Mouse (Mus musculus) G1E (cell line): ENCODE data around the gene Ctc1. TPM values are rescaled to one million over a fixed set of nuclear protein-coding genes. Genes with fewer than 3 reads are reported as not detected.

Source experiments
- ATAC-seq: 2 replicates; pipeline ENCODE4 v1.8.0; 2016; ENCODE audit warnings: mild to moderate bottlenecking; ENCODE audit not compliant: insufficient number of reproducible peaks, poor library complexity, low FRiP score, severe bottlenecking; ENCODE audit errors: extremely low read depth
- DNase-seq: peaks from one replicate; pipeline ENCODE4 v3.0.0; 2012; ENCODE audit warnings: low spot score
- H3K27me3 ChIP-seq: 2 replicates; pipeline ENCODE4 v1.6.1; 2012; ENCODE audit warnings: mild to moderate bottlenecking, low read length, inconsistent platforms; ENCODE audit not compliant: insufficient read depth
- H3K36me3 ChIP-seq: replicated peaks from 2 replicates; pipeline ENCODE3; 2012; ENCODE audit warnings: mild to moderate bottlenecking, inconsistent platforms
- H3K4me1 ChIP-seq: 2 replicates; pipeline ENCODE4 v1.6.1; 2012; ENCODE audit warnings: low read depth, low read length, inconsistent platforms, mixed read lengths; ENCODE audit not compliant: insufficient read depth
- H3K4me3 ChIP-seq: 2 replicates; pipeline ENCODE4 v1.5.1; 2012; ENCODE audit warnings: low read depth, mild to moderate bottlenecking, inconsistent platforms, low read length, moderate library complexity, mixed read lengths
- H3K9me3 ChIP-seq: replicated peaks from 2 replicates; pipeline ENCODE4 v1.6.1; 2012; ENCODE audit warnings: inconsistent platforms
- CTCF ChIP-seq: IDR thresholded peaks from 2 replicates; pipeline ENCODE4 v1.5.1; 2012; ENCODE audit warnings: low read depth, low read length, inconsistent platforms, mixed read lengths
- GATA1 ChIP-seq: IDR thresholded peaks from 2 replicates; pipeline ENCODE4 v1.6.1; 2012; ENCODE audit warnings: borderline replicate concordance, low read length, inconsistent platforms, mixed read lengths
- GATA2 ChIP-seq: IDR thresholded peaks from 2 replicates; pipeline ENCODE4 v1.6.1; 2012; ENCODE audit warnings: low read depth, low read length, inconsistent platforms, borderline replicate concordance
- POLR2AphosphoS5 ChIP-seq: IDR thresholded peaks from 2 replicates; pipeline ENCODE4 v1.6.1; 2012; ENCODE audit warnings: low read depth, low read length, inconsistent platforms; ENCODE audit not compliant: insufficient replicate concordance
- TAL1 ChIP-seq: conservative IDR thresholded peaks from 2 replicates; pipeline ENCODE4 v1.6.1; 2012; ENCODE audit warnings: low read depth, low read length, inconsistent platforms, mixed read lengths
- polyA plus RNA-seq: library from polyadenylated mRNA; stranded (reverse); fragments of >175 nt; gene quantifications from 2 replicates; pipeline ENCODE4 v1.2.3, GENCODE M21; 2012
- total RNA-seq, 2 experiments: library from RNA; stranded (forward) in 1 of 2; stranded (reverse) in 1 of 2; fragments of 200-1000 nt in 1 of 2; fragments of >200 nt in 1 of 2; fragmentation: Nextera tagmentation in 1 of 2; gene quantifications; 2 replicates each; pipeline ENCODE4 v1.2.3; 2014 to 2017

Ctc1 gene
- total and polyA plus RNA-seq, 3 experiments = 19.9 to 104 (median 96.5) TPM

DNA sequence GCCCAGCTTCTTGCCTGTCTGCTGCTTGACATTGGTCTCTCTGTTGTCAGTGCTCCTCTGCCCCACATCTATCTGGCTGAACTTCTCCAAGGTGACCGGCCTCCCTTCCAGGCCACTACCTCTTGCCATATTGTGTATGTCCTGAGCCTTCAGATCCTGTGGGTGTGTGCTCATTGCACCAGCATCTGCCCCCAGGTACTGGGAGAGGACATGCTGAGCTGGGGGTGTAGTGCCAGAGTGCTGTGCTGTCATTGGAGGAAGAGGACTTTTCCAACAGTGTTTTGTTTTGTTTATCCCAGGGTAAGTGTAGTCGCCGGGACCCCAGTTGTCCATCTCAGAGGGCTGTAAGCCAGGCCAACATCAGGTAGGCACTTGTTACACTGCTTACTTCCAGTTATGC is 18.9 kb downstream of the Ctc1 start:
- Histone ChIP-seq H3K36me3 (peaks cover 71% of the 10 kb centered on the region), H3K4me1 (peaks cover 41% of the 10 kb centered on the region), H3K4me3 (no peak overlapping the region), H3K9me3 (no peaks in the 10 kb centered on the region), H3K27me3 (no peaks in the 10 kb centered on the region)
- DNase-seq = no peak
- no peak for ATAC-seq
- TF ChIP-seq TAL1 = no peak
- TF ChIP-seq POLR2AphosphoS5 = no peak
- no peak for TF ChIP-seq GATA1
- no peak for TF ChIP-seq CTCF
- no peak for TF ChIP-seq GATA2

DNA sequence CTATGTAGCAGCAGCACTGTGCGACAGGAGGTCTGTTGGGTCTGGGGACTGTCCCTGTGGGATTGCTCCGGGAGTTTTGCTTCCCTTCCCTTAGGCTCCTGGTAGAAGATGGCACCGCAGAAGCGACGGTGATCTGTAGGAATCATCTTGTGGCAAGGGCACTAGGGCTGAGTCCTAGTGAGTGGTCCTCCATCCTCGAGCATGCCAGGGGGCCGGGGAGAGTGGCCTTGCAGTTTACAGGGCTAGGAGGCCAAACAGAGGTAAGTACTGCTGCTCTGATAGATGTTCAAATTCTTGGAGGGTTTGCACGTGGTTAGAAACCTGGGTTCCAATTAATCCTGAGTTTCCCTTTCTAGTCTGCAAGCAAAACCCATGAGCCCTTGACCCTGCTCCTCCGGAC is 19.7 kb downstream of the Ctc1 start:
- no peak overlapping the region for H3K4me3 ChIP-seq
- peaks cover 62% of the 10 kb centered on the region for H3K36me3 ChIP-seq
- H3K27me3 ChIP-seq = no peaks in the 10 kb centered on the region
- no peak for ATAC-seq
- H3K9me3 ChIP-seq = no peaks in the 10 kb centered on the region
- no peak for TF ChIP-seq POLR2AphosphoS5
- no peak for TF ChIP-seq GATA2
- TF ChIP-seq CTCF = no peak
- TF ChIP-seq GATA1 = no peak
- no peak for TF ChIP-seq TAL1
- no peak for DNase-seq
- peaks cover 44% of the 10 kb centered on the region for H3K4me1 ChIP-seq

DNA sequence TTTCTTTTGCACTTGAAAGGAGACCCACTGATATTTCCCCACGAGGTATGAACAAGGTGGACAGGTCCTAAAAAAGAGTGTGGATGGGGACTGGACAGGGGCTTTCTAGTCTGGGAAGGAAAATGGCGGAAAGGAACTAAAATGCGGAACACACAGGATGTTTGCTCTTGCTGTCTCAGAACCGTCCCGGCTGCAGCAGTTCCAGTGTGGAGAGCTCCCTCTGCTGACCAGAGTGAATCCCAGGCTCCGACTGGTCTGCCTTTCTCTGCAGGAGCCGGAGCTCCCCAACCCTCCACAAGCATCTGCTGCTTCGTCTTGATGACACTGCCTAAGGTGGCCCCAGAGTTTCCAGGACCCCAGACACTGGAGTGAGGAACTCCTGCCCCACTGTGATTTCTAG is 20.1 kb downstream of the Ctc1 start:
- ATAC-seq (peak; percentile 52; the same call in 1 of the 2 replicates), DNase-seq (peak; percentile 71)
- H3K4me3 ChIP-seq = no peak overlapping the region; the same call in 1 of the 2 replicates
- no peaks in the 10 kb centered on the region for H3K9me3 ChIP-seq
- no peaks in the 10 kb centered on the region for H3K27me3 ChIP-seq
- H3K36me3 ChIP-seq = peaks cover 58% of the 10 kb centered on the region
- TF ChIP-seq POLR2AphosphoS5 (no peak), GATA2 (no peak), TAL1 (no peak), CTCF (peak; percentile 70), GATA1 (no peak)
- peaks cover 47% of the 10 kb centered on the region for H3K4me1 ChIP-seq

DNA sequence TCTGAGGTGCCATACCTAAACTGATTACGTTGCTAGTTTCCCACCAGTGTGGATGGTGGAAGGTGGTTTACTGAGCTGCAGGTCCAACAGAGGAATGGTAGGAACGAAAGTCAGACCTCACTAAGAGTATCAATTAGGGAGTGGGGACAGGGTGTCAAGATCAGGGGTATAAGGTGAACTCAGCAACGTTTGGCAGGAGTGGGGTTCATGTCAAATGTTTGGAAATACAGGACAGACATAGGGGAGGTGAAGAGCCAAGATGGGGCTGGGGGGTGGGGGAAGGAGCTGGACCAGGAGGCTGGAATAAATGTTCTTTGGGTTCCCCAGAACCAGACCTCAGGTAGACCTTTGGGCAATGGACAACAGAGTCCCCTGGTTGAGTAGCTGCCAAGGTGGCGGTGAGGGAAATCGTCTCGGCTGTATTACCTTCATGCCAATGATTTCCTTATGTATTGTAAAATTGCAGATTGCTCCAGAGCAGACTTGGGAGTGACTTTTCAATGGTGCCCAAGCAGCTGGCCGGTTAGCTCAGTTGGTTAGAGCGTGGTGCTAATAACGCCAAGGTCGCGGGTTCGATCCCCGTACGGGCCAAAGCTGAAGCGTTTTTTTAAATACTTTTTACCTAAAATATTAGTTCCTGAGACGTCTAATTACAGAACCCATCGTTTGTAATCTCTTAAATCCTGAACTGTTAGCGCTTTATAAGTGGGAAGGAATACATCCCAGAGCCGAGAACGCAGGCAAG is 20.9 kb downstream of the Ctc1 start:
- H3K9me3 ChIP-seq = no peaks in the 10 kb centered on the region
- DNase-seq (no peak), ATAC-seq (no peak)
- TF ChIP-seq TAL1 (no peak), POLR2AphosphoS5 (no peak), GATA2 (no peak), GATA1 (no peak), CTCF (no peak)
- peaks cover 50% of the 10 kb centered on the region for H3K4me1 ChIP-seq
- H3K36me3 ChIP-seq = peaks cover 50% of the 10 kb centered on the region
- no peaks in the 10 kb centered on the region for H3K27me3 ChIP-seq
- H3K4me3 ChIP-seq = peak overlapping the region; percentile 73

DNA sequence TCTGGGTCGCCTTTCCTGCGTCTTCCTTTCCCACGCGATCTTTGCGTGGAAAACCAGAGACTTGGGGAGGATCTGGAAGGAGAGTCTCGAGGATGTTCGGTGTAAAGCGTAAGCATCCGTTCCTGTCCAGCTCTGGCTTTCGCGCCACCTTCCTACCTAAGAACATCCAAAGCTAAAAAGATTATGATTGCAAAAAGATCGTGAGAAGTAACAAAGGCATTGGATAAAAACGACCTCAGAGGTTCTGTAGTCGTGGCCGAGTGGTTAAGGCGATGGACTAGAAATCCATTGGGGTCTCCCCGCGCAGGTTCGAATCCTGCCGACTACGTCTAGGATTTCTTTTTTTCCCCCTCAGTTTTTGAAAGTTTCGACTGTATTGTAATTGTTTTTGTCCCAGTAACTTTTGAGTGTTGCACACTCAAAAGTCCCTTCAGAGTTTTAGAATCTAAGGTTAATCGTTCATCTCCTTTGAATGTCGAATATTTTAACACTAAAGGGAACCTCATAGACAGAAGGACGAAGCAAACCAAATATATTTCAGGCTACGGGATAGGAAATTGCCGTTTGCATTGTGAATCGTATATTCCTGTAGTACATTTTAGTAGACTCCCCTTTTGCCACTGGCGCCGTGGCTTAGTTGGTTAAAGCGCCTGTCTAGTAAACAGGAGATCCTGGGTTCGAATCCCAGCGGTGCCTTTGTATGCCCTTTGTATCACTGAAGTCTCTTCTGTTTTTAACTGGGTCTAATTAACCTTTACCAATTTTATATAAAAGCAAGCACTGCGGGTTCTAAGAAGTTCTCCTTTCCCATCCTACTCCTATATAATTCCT is 21.7 kb downstream of the Ctc1 start:
- Histone ChIP-seq H3K4me1 (peaks cover 50% of the 10 kb centered on the region), H3K4me3 (peak overlapping the region; percentile 73), H3K27me3 (no peaks in the 10 kb centered on the region), H3K36me3 (peaks cover 43% of the 10 kb centered on the region), H3K9me3 (no peaks in the 10 kb centered on the region)
- ATAC-seq (no peak), DNase-seq (no peak)
- no peak for TF ChIP-seq GATA2
- no peak for TF ChIP-seq CTCF
- no peak for TF ChIP-seq GATA1
- TF ChIP-seq TAL1 = no peak
- TF ChIP-seq POLR2AphosphoS5 = no peak

DNA sequence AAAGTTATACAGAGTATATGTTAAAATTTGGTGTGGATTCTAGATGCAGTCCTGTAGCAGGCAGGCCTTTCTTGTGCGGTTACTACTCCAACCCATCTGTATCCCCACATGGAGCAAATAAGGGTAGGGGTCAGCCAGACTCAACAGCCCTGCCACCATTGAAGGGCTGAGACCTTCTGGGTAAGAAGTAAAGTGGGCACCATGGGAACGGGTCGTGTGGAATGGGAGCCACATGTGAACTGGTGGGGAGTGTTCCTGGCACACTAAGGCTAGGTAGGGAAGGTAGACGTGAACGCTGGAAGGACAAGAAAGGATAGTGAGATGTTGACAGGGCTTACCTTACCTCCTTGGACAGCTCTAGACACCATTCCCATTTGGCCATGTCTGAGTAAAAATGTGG is 22.5 kb downstream of the Ctc1 start:
- Histone ChIP-seq H3K4me1 (peaks cover 50% of the 10 kb centered on the region), H3K36me3 (peaks cover 36% of the 10 kb centered on the region), H3K4me3 (peak overlapping the region; percentile 11; the same call in 1 of the 2 replicates), H3K9me3 (no peaks in the 10 kb centered on the region), H3K27me3 (no peaks in the 10 kb centered on the region)
- no peak for TF ChIP-seq POLR2AphosphoS5
- no peak for TF ChIP-seq GATA1
- no peak for TF ChIP-seq TAL1
- no peak for TF ChIP-seq CTCF
- no peak for TF ChIP-seq GATA2
- no peak for DNase-seq
- ATAC-seq = no peak
